Mouse (Mus musculus) kidney, postnatal 14 days (tissue): Measurements from ENCODE around the gene Slit3.

Source experiments
- DNase-seq: peaks from one replicate; pipeline ENCODE4 v3.0.0; 2022; ENCODE audit warnings: mixed read lengths

Slit3 gene

DNA sequence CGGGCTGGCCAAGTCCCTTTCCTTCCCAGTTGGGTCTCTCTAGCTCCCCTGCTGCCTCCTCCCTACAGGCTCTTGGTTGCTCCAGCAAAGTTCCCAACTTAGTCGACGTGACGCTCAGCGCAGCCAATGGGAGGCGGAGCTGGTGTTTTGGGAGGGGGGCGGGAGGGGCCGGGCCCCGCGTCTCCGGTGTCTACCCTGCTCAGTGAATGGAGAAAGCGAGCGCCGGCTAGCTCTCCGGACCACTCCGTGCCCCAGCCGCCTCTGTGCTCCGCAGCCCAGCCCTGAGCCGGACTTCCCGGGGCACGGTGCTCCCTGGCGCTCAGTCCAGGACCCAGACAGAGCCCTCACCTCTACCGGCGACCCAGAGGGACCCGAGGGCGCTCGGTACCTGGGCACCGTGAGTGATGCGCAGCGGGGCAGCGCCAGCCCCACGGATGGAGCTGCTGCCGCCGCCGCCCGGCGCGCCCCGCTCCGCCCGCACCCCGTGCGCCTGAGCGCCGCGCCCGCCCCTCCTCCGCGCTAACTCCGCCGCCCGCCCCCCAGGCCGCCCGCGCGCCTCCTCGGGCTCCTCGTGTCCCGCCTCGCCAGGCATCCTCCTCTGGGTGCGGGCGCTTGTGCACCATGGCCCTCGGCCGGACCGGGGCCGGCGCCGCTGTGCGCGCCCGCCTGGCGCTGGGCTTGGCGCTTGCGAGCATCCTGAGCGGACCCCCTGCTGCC is at the start of gene Slit3:
Gene Slit3 (plus strand): TSS at position 331 of the 717 bp plus-strand sequence.
- peak; percentile 65 for DNase-seq

DNA sequence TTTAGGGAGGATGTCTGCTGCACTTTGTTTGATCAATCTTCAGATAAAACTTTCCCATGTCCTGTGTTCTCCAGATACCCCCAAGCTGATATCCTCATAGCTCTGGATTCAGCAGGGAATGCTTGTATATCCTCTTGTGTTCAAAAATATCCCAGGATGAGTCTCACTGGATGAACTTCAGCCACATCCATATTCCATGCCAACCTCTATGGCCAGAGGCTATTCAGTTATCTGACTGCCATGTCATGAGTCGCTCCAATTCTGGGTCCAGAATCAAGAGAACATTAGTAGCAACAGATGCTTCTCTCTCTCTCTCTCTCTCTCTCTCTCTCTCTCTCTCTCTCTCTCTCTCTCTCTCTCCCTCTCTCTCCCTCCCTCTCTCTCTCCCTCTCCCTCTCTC is 49.6 kb upstream of the Slit3 start:
- no peak for DNase-seq

DNA sequence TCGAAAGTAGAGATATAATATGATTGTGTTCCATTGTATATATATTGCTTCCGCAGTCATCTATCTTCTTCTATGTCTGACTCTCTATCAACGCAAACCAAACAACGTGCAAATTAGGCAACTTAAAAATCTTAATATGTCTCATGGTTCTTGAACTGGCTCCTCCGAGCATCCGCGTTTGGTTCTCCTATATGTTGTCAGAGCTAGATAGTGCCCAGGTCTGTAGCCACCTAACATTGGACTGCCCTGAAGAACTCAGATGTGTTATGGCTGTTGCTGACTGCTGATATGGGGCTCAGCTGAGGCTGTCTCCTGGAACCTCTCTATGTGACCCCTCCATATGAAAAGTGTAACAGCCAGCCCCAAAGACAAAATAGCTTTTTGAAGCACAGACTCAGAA is 45.6 kb upstream of the Slit3 start:
- DNase-seq, result no peak

DNA sequence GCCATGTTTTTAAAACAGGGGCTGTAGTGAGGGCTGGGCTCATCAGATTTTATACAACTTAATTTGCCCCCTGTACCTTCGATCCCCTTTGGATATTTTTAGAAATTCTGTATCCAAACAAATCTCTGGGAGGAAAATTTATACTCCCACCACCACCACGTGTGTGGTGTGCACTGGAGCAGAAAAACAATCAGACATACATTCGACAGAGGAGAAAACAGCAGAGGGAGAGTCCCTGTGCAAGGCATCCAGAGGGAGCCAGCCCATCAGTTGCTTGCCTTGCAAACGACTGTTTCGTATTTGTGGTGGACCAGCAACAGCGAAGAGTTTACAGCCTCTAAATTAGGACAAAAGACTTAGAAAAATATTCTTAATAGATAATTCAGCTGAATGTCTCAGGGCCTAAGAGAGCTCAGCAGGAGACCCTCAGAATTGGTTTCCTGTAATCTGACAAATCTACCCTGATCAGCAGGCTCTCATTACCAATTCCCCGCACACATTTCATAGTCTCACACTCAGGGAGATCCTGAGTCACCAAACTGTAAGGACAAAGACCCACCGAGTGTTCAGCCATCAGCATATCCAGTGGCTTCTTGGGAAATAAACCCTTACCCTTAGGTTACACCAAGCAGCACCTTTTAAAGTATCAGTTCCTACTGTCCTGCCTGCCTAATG is 40.4 kb upstream of the Slit3 start:
- no peak for DNase-seq

DNA sequence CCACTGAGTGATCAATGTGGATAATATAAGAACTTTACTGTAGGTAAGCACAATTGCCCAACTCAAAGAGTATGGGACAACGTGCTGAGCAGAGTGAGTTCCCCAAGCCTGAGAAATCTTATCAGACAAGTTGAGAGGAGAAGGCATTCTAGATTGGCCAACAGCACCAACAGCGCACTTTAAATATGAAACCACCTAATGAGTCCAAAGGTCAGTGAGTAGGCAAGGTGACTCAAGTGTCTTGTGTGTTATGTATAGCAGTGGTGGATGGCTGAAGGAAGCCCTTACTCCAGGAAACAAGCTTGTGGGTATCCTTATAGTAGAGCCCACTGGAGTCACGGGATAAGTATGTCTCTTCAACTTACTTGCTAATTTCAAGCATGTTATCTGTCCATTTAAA is 38.7 kb upstream of the Slit3 start:
- DNase-seq, result no peak

DNA sequence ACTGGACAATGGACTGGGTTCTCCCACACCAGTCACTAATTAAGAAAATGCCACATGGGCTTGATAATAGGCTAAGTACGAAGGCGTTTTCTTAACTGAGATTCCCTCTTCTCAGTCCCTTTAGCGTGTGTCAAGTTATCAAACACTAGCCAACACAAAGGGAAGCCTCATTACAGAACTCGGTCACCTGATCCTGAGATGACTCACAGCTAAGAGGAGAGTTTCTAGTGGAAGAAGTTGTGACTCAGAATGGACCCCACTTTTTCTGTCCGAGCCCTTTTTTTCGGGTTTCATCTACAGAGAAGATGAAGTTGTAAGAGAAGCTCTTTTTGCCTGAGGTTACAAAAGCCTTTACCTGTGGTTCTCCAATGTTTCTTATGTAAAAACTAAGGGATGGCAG is 38.0 kb upstream of the Slit3 start:
- DNase-seq, result no peak

DNA sequence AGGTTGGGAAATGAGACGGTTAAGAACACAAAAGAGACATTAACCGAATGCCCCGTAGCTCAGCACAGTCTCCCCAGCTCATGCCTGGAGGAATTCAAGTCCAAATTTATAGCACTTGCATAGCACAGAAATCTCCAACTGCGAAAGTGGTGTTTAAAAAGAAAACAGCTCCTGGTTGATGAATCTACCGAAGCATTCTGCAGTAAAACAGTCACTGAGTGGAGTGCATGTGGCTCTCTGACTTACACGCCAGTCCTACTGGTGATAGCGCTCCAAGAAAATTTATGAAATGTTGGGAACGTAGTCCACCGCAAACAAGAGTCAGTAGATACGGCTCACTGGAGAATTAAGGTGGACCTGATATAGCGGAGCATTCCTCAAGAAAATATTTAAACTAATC is 35.7 kb upstream of the Slit3 start:
- DNase-seq, result no peak

DNA sequence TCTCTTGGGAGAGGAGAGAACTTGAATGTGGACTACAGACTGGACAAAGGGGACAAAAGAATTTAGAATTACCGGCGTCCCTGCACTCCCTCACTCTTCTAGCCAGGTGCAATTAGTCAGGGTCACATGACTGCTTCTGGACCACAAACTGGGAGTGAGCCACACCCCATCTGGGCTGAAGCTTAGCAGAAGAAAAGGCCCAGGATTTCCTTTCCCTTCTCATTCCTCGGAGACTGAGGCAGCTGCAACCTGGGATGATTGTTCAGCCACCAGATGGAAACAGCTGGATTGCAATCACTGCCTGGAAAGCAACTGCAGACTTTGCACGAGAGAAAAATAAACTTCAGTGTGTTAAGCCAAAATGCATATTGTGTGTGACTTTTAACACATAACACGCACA is 35.0 kb upstream of the Slit3 start:
- DNase-seq, result peak; percentile 5

DNA sequence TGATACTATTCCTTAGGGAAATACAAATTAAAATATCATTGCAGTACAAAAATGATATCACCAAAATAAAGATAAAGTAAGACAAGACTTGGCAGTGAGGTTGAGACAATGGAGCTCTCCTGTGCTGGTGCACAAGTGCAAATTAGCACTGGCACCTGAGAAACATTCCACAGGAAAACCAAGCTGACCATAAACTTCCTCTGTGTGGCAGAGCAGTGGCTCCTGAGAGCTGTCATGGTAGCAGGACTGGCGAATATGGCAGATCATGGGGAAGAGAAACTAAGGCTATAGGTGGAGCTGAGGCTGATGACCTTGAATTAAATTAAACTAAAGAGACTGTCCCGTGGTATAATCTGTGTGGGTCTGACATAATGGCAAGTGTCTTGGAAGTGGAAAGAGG is 33.6 kb upstream of the Slit3 start:
- DNase-seq, result no peak

DNA sequence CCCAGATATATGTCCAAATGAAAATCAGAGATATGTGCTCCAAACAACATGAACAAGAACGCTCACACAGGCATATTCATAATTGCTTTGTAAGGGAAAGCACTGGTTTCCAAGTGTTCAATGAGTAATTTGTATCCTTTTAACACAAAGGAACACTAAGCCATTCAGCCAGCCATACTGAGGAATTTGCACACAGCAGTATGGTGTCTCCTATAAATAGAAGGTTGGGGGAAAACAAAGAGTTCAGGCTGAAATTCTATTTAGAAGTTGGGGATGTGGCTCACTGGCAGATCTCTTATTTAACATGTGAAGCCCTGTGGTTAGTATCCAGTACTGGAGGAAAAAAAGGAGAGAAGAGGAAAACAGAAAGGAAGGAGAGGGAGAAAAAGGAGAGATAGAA is 32.9 kb upstream of the Slit3 start:
- DNase-seq, result no peak

DNA sequence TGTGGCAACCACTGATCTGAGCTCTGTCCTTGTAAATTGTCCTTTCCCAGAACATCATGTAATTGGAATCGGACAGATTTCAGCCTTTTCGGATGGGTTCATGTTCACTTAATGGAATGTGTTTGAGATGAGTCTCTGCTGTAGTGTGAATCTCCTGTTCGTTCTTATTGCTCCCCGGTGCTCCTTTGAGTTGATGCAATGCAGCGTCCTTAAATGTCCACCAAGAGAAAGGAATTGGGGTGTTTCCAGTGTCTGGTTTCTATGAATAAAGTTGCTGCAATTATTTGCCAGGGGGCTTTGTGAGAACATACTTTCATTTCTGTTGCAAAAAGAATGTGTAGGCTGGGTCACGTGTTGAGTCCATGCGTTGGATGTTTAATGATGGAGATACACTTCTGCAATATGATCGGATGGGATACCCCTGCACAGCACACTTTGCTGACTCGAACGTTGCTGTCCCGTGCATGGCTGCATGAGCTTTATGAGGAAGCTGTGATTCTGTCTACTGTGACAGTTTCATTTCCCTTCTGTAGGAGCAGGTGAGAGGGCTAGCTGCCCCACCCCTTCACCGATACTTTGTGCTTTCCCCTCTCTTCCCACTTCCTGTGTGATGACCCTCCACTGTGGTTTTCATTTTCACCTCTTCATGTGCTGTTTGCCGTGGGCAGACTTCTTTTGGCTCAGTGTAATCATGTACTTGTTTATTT is 30.2 kb upstream of the Slit3 start:
- no peak for DNase-seq

DNA sequence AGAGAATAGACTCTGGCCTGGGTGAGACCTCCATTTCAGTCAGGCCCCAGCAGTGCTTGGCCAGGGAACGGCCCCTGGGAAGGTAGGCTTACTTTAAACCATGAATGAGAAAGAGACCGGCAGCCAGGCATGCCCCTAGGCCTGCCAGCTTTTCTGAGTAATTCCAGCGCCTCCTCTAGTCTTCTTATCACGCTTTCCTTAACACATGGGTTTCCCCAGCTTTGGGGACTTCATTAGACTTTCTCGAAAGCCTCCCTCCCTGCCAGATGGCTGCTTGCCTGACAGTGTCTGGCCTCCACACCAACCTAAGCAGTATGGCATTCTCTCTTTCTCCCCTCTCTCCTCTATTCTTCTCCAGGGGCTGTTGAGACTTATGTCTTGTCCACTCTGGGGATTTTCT is 24.5 kb upstream of the Slit3 start:
- no peak for DNase-seq

DNA sequence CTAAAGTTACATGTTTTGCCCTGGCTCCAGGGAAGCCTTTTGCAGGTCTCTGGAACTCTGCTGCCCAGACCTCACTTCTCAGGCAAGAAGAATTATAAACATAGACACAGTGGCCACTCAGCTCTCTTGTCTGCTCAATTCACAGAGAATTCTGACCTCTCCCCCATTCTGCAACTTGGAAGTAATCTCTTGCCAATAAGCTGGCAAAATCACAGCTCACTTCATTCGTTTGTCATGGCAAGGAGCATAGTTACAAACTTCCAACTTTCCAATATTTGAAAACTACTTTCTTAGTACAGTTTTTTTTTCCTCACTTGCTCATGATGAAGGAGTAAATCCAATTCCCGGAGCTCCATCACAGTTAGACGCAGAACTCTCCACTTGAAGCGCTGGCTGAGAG is 11.2 kb upstream of the Slit3 start:
- DNase-seq, result no peak

DNA sequence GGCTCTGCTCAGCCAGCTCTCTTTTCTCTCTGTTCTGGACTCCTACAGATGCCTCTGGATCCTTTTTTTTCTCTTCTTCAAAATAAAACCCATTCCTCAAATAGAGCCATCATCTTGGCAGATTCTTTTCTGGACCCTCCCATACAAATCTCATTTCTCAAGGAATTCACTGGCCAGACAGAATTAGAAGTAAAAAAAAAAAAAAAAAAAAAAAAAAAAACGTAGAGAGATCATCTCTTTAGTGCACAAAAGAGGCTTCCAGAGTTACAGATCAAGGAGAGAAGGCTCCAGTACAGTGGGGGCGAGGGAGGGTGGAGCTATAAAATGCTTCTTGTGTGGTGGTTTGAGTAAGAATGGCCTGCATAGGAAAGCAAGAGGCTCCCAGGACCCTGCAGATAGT is 10.2 kb upstream of the Slit3 start:
- no peak for DNase-seq

DNA sequence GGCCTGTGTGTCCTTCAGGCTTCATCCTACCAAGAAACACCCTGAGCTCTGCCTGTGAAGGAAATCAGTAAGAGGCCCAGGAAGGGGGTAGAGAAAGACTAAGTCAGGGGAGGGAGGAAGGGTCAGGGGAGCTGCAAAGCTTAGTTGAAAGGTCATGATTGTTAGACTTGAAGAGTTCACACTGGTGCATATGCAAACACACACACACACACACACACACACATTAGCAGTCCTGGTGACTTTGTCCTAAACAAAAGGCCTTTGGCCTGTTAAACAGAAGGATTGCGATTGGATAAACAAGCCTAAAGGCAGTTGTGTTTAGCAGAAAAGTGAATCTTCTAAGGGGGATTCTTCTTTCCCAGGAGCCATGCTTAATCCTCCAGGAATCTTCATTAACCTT is 7.7 kb upstream of the Slit3 start:
- DNase-seq, result no peak

DNA sequence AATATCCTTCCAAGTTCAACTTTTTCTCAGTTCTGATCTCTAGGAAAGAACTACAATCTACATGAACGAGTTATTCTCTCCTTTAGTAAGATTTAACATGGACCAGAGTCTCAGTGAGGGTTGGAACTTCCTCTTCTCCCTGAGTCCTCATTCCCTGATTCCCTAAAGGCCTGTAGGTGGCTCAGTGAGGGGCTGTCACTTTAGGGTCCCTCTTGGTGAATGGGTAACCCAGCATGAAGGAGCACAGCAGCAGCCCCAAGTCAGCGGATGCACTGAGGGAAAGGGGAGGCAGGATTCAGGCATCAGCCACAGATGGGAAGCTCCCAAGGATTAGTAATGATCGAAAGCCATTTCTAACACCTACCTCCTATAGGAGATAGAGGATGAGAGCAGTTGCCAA is 4.6 kb upstream of the Slit3 start:
- DNase-seq, result no peak

DNA sequence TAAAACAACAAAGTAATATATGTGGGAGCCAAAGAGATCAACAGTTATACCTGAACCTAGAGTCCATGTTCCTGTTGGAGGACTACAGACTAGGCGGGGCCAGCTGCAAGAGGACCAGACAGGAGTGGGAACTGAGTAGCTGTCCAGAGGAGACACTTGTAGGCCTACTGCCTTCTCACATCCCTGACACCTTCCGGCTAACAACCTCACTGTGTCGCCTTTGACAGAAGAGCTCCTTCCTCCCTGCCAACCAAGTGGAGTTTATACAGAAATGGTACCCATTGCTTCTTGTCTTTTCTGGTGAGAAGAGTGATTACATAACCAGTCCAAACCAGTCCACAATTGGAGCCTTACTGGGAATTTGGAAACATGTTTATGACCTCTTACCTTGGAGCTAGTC is 3.2 kb upstream of the Slit3 start:
- no peak for DNase-seq

DNA sequence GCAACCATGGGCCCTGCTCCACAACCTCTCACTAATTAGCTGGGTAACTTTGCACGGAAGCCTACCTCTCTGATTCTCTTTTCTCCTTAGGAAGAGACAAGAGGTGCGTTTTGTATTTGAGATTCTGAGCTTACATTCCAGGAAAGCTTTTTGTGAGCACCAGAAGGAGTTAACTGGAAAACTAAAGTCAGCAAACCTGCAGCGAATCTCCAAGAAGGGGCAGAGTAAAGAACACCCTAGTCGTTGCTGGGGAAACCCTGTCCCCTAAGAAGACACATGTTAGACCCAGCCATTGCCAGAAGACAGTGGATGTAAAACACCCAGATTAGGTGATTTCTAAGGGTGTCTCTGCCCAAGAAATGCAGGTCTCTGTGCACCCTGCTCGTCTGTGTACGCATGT is 2.3 kb upstream of the Slit3 start:
- DNase-seq, result no peak

DNA sequence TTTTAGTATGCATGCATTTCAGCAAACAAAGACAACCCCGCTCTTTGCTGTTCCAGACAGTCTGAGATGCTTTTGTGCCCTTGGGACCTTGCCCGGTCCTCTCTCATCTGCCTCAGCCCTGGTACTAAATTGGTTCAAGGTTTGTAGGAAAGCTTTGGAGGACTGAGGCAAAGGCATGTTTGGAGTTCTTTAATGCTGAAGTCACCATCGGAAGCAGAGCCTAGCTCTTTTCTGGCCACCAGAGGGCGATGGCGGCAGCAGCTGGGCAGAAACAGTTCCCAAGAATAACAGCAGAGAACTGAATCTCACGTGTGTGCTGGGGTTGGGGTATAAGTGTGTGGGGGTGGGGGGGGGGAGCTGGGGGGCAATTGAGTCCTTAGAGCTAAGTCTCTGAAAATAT is 1.7 kb upstream of the Slit3 start:
- peak; percentile 84 for DNase-seq

DNA sequence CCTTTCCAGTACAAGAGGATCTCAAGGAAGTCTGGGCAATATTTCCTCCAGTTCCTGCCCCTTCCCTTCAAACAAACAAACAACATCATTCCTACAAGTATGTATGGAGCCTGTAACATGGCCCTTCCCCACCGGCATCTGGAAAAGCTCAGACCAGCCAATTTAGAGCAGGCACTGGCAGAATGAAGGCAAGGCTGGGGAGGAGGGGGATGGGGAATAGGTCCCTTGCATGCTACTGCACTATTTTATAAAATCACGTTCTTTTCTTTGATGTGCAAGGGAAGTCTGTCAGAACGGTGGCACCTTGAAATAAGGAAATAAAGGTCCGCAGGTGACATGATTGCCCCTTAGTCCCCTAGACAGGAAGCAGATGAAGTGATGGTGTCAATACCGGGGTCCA is 948 bp upstream of the Slit3 start:
- no peak for DNase-seq

DNA sequence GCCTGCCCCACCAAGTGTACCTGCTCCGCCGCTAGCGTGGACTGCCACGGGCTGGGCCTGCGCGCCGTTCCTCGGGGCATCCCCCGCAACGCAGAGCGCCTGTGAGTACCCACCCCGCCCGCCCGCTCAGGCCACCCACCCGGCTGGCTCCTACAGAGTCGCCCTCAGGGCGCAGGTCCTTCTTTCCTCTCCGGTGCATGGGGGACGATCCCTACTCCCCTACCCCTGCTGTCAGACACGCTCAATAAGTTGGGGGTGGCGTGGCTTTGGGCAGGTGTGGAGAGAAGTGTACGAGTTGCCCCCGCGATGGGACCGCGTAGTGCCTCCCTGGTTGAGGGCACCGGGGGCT is 561 bp downstream of the Slit3 start:
- DNase-seq, result peak; percentile 6

DNA sequence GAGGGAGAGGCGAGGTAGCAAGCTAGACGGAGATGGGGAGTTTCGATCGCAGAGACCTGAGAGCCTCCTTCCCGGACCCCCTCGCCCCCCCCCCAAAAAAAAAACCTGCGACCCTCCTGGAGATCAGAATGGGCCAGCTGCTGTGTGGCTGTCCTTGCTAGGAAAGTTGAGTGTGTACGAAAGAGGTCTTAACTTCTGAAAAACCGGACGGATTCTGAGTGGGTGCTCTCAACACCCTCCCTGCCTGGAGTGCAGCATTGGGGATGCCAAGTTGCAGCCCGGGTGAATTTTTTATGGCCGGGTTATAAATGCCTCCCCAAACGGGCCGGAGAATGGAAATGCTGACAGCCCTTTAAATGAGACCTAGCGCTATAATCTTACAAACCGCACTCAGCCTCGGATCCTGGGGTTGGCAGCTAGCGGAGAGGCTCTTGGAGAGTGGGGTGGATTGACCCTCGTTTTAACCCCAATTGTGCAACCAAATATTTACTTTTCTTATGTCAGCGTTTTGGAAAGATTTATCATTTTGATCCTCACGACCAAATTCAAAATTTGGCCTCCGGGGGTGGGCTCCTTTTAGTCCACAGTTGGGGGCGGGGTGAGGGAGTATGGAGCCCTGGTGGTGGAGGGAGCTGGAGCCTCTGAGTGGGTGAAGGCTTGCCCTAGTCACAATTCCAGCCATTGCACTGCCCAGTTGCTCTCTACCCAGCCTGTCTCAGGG is 1.2 kb downstream of the Slit3 start:
- peak; percentile 8 for DNase-seq

DNA sequence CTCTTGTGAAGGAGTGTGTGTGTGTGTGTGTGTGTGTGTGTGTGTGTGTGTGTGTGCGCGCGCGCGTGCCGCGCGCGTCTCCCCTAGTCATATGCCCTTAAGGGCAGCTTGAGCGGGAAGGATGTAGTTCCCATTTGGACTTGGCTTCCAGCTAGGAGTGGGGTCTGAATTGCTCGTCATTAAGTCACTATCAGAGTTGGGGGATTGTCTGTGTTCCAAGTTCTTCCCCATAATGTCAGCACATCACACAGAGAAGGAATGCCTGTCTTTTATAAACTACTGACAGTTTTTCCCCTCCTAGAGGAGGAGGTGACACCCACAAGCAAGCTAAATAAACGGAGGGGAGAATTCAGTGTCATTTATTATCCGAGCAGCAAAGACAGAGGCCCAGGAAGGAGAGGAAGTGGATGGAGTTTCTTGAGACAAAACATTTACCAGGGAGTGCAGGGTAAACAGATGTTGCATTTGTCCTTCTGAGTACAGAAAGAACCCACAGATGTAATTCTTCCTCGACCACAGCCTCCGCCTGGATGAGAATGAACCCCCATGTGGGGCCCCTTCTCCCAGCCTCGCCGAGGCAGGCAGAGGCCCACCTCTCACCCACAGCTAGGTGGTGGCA is 3.6 kb downstream of the Slit3 start:
- no peak for DNase-seq
